Mouse (Mus musculus): ENCODE measurements at regions not wholly inside any gene's neighbourhood (a gene's known extent, or its start where the extent isn't known, plus 50 kb on each side); places are given as distances from the start of the nearest gene placed in this dataset.

GRCm38 (mm10) chr3:34481314-34481713, 168.9 kb upstream of the Sox2 start:
- TF ChIP-seq CTCF (IDR thresholded peaks at IDR 0.05; ENCODE audit: low read depth), result no peak
- no peak for TF ChIP-seq EP300 (IDR thresholded peaks at IDR 0.05; ENCODE audit: low read depth)
